Mouse (Mus musculus) liver, adult 2 months (tissue): ENCODE data around the gene Exosc5. TPM values are rescaled to one million over a fixed set of nuclear protein-coding genes. Genes with fewer than 3 reads are reported as not detected.
A peak's percentile ranks its signal among the peaks of the same experiment; 100 is the strongest.

ENCODE experiments used
- DNase-seq: peaks from one replicate; pipeline ENCODE4 v3.0.0-alpha.2; 2011; ENCODE audit warnings: low read depth, low spot score; ENCODE audit errors: extremely low read depth
- H3K27ac ChIP-seq: fragments of 200-500 bp; replicated peaks from 2 replicates; pipeline ENCODE4 v1.5.1; 2012; ENCODE audit warnings: low read depth, mild to moderate bottlenecking, control low read depth, inconsistent platforms, low read length; ENCODE audit not compliant: insufficient read depth
- H3K27me3 ChIP-seq: fragments of 200-500 bp; 2 replicates; pipeline ENCODE4 v1.6.1; 2012; ENCODE audit warnings: mild to moderate bottlenecking, moderate library complexity, low read length, inconsistent platforms; ENCODE audit not compliant: control insufficient read depth, insufficient read depth
- H3K36me3 ChIP-seq: fragments of 200-500 bp; 2 replicates; pipeline ENCODE4 v1.6.1; 2012; ENCODE audit warnings: low read length, inconsistent platforms; ENCODE audit not compliant: control insufficient read depth, insufficient read depth
- H3K4me1 ChIP-seq: fragments of 200-500 bp; 2 replicates; pipeline ENCODE4 v1.6.1; 2011; ENCODE audit warnings: low read length; ENCODE audit not compliant: control insufficient read depth, insufficient read depth
- H3K4me3 ChIP-seq: fragments of 200-500 bp; 2 replicates; pipeline ENCODE4 v1.5.1; 2011; ENCODE audit warnings: low read depth, mild to moderate bottlenecking, control low read depth, low read length, moderate library complexity; ENCODE audit not compliant: insufficient read depth
- H3K79me2 ChIP-seq: fragments of 200-500 bp; 2 replicates; pipeline ENCODE4 v1.6.1; 2012; ENCODE audit warnings: inconsistent platforms, mild to moderate bottlenecking, low read length, moderate library complexity; ENCODE audit not compliant: control insufficient read depth, insufficient read depth
- H3K9ac ChIP-seq: fragments of 200-500 bp; 2 replicates; pipeline ENCODE4 v1.6.1; 2012; ENCODE audit warnings: low read depth, mild to moderate bottlenecking, control low read depth, inconsistent platforms, low read length
- CTCF ChIP-seq: fragments of 200-500 bp; IDR thresholded peaks from 2 replicates; pipeline ENCODE4 v1.5.1; 2011; ENCODE audit warnings: low read depth, low read length, control low read depth
- POLR2A ChIP-seq: fragments of 200-500 bp; IDR thresholded peaks from 2 replicates; pipeline ENCODE4 v1.6.1; 2011; ENCODE audit warnings: low read length, control low read depth; ENCODE audit not compliant: insufficient read depth; ENCODE audit errors: extremely low read depth
- WGBS: fragments of 180-500 bp; shearing (Covaris S2); methylation state at CpG from one replicate; pipeline ENCODE4 v1.1.7; 2018; 5-methylcytosine and 5-hydroxymethylcytosine counted together
- polyA plus RNA-seq: library from polyadenylated mRNA; depleted of rRNA; stranded (reverse); fragments of >200 nt; gene quantifications from 2 replicates; pipeline ENCODE4 v1.2.3, GENCODE M21; 2012
- total RNA-seq: library from RNA; depleted of rRNA; stranded (reverse); fragments of >200 nt; gene quantifications from 2 replicates; pipeline ENCODE4 v1.2.3, GENCODE M21; 2014

Gene Exosc5
- total and polyA plus RNA-seq, 2 experiments, result 30.4 to 75.1 TPM

GRCm38 (mm10) chr7:25670096-25670495 lies 11.1 kb downstream of the Exosc5 start:
- Histone ChIP-seq H3K4me1 (no peaks in the 10 kb centered on the region), H3K27me3 (peaks cover 3% of the 10 kb centered on the region; the same call in 1 of the 2 replicates), H3K27ac (no peak overlapping the region), H3K36me3 (peaks cover 10% of the 10 kb centered on the region), H3K4me3 (no peak overlapping the region), H3K9ac (no peak overlapping the region), H3K79me2 (no peaks in the 10 kb centered on the region)
- no peak for DNase-seq
- WGBS, result 96% methylated on average over 4 of the region's 4 CpGs
- TF ChIP-seq CTCF, result no peak
- no peak for TF ChIP-seq POLR2A

DNA sequence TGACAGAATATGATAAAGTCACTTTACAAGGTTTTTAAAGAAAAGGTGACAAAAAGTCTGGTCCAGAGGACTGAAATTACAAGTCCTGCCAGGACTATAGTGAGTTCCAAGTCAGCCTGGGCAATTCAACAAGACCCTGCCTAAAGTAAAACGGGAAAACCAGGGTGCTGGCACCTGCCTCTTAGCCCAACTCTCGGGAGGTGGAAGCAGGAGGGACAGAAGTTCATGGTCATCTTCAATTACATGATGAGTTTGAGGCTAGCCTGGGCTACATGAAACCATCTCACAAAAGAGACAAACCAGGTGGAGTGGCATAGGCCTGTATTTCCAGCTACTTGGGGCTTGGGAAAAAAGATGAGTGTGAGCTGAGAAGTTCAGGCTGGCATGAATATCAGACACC lies 12.7 kb downstream of the Exosc5 start:
- peaks cover 4% of the 10 kb centered on the region; the same call in 1 of the 2 replicates for H3K27me3 ChIP-seq
- H3K36me3 ChIP-seq, result peaks cover 7% of the 10 kb centered on the region
- peaks cover 1% of the 10 kb centered on the region; the same call in 1 of the 2 replicates for H3K4me1 ChIP-seq
- H3K79me2 ChIP-seq, result no peaks in the 10 kb centered on the region
- H3K27ac ChIP-seq, result no peak overlapping the region
- H3K9ac ChIP-seq, result no peak overlapping the region
- TF ChIP-seq CTCF, result no peak
- TF ChIP-seq POLR2A, result no peak
- 75% methylated on average over 2 of the region's 2 CpGs for WGBS
- no peak overlapping the region for H3K4me3 ChIP-seq
- DNase-seq, result no peak

DNA sequence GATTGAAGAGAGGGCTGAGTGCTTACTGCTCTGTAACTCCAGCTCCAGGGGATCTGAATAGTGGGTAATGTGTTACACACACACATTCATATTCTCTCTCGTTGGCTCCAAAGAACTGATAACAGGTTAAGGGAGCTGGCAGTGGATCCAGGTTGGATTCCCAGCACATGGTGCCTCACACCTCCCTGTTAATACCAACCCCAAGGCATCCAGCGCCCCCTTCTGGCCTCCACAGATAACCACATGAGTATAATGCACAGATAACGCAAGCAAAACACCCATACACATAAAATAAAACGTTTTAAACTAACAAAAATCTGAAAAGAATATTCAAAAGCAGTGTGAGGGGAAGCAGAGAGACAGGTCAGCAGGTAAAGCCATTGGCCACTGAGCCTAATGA lies 13.5 kb downstream of the Exosc5 start:
- H3K36me3 ChIP-seq, result peaks cover 2% of the 10 kb centered on the region; the same call in 1 of the 2 replicates
- peaks cover 4% of the 10 kb centered on the region; the same call in 1 of the 2 replicates for H3K27me3 ChIP-seq

DNA sequence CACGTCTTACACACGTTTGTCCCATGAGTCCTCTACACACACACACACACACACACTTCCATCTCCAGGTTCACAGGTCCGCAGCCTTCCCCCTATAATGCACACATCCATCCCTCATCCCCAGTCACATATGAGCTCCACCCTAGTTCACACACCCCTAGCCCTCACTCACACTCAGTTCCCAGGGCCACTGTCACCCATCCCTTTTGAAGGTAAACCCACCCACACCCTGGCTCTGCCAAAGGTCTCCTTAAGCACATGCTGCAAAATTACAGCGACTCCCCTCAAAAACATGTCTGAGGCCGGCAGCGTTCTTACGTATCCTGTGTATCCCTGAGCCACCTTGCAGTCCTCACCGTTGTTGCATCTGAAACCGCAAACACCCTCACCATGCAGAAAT lies 15.3 kb downstream of the Exosc5 start:
- H3K27me3 ChIP-seq, result peaks cover 4% of the 10 kb centered on the region; the same call in 1 of the 2 replicates
- no peak overlapping the region for H3K4me3 ChIP-seq
- no peaks in the 10 kb centered on the region for H3K79me2 ChIP-seq
- TF ChIP-seq CTCF, result no peak
- TF ChIP-seq POLR2A, result no peak
- WGBS, result 27% methylated on average over 9 of the region's 9 CpGs
- H3K4me1 ChIP-seq, result peaks cover 1% of the 10 kb centered on the region; the same call in 1 of the 2 replicates
- H3K36me3 ChIP-seq, result no peaks in the 10 kb centered on the region
- no peak for DNase-seq
- H3K27ac ChIP-seq, result no peak overlapping the region
- H3K9ac ChIP-seq, result no peak overlapping the region

More for the DNA sequence above, 13.5 kb downstream of the Exosc5 start:
- Histone ChIP-seq H3K4me3 (no peak overlapping the region), H3K9ac (no peak overlapping the region), H3K27ac (no peak overlapping the region), H3K4me1 (peaks cover 1% of the 10 kb centered on the region; the same call in 1 of the 2 replicates), H3K79me2 (no peaks in the 10 kb centered on the region)
- 56% methylated on average over 4 of the region's 4 CpGs for WGBS
- DNase-seq, result no peak
- TF ChIP-seq CTCF, result peak; percentile 37; the same call in 1 of the 2 replicates
- no peak for TF ChIP-seq POLR2A

GRCm38 (mm10) chr7:25674719-25675300 lies 15.8 kb downstream of the Exosc5 start, which contains the start of gene Tmem91:
TSS of gene Tmem91 (minus strand) at chr7:25675166.
- H3K4me3 ChIP-seq, result no peak within 1 kb of the TSS
- no peak for DNase-seq
- no peak within 1 kb of the TSS for H3K27ac ChIP-seq
- H3K27me3 ChIP-seq, result peaks cover 4% of the 10 kb centered on the region; the same call in 1 of the 2 replicates
- no peak for TF ChIP-seq POLR2A
- TF ChIP-seq CTCF, result no peak
- no peaks in the 10 kb centered on the region for H3K36me3 ChIP-seq
- H3K4me1 ChIP-seq, result peaks cover 1% of the 10 kb centered on the region; the same call in 1 of the 2 replicates
- 4% methylated on average over 29 of the region's 29 CpGs for WGBS
- no peaks in the 10 kb centered on the region for H3K79me2 ChIP-seq
- H3K9ac ChIP-seq, result no peak within 1 kb of the TSS

DNA sequence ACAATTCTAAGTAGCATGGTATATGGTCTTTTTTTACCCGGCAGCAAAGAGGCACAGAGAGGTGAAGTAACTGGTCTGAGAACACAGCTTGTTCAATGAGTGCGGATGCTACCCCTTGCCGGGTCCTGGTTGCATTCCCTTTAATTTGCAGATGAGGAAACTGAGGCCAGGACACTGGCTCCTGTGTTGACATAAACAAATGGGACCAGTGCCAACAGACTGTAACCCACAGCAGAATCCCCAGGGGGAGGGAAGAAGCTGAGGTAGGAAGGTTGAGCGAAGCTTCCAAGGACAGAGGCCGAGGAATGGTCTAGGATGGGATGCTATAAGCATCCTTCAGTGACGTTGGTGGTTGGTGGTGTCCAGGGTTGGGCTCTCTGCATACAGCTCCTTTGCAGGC lies 16.4 kb downstream of the Exosc5 start:
- peaks cover 4% of the 10 kb centered on the region for H3K4me1 ChIP-seq
- no peak overlapping the region for H3K4me3 ChIP-seq
- DNase-seq, result no peak
- WGBS, result 50% methylated on average over 6 of the region's 6 CpGs
- H3K79me2 ChIP-seq, result no peaks in the 10 kb centered on the region
- H3K27ac ChIP-seq, result no peak overlapping the region
- no peak overlapping the region for H3K9ac ChIP-seq
- TF ChIP-seq CTCF (no peak), POLR2A (no peak)
- H3K27me3 ChIP-seq, result peaks cover 4% of the 10 kb centered on the region; the same call in 1 of the 2 replicates
- H3K36me3 ChIP-seq, result no peaks in the 10 kb centered on the region
